Mouse (Mus musculus) neural tube, embryonic 12.5 days (tissue): ENCODE measurements around the gene Krtap2-4. TPM values are rescaled to one million over a fixed set of nuclear protein-coding genes. Genes with fewer than 3 reads are reported as not detected.
"Not testable (repeated sequence)": the region's sequence is repeated elsewhere in the genome, so short reads cannot be mapped to it uniquely, and the experiment has no call there.

Source experiments
- ATAC-seq: fragments of 200-750 bp; cut with Nextera tagmentation; 2 replicates; pipeline ENCODE4 v1.8.0; 2017; ENCODE audit warnings: low read depth, mild to moderate bottlenecking, moderate TSS enrichment, moderate library complexity; ENCODE audit not compliant: low FRiP score
- H3K27ac ChIP-seq: fragments of 300-500 bp; sonication (generic); 2 replicates; pipeline ENCODE4 v1.5.1; 2016
- H3K27me3 ChIP-seq: fragments of 300-500 bp; sonication (generic); replicated peaks from 2 replicates; pipeline ENCODE4 v1.6.1; 2016; ENCODE audit warnings: mild to moderate bottlenecking
- H3K36me3 ChIP-seq: fragments of 300-500 bp; sonication (generic); 2 replicates; pipeline ENCODE4 v1.6.1; 2016; ENCODE audit warnings: mild to moderate bottlenecking
- H3K4me1 ChIP-seq: fragments of 300-500 bp; sonication (generic); 2 replicates; pipeline ENCODE4 v1.6.1; 2016
- H3K4me2 ChIP-seq: fragments of 300-500 bp; sonication (generic); replicated peaks from 2 replicates; pipeline ENCODE4 v1.6.1; 2016; ENCODE audit warnings: mild to moderate bottlenecking
- H3K4me3 ChIP-seq: fragments of 300-500 bp; sonication (generic); 2 replicates; pipeline ENCODE4 v1.5.1; 2016
- H3K9ac ChIP-seq: fragments of 300-500 bp; sonication (generic); 2 replicates; pipeline ENCODE4 v1.6.1; 2016; ENCODE audit warnings: mild to moderate bottlenecking
- H3K9me3 ChIP-seq: fragments of 300-500 bp; sonication (generic); 2 replicates; pipeline ENCODE4 v1.6.1; 2016; ENCODE audit warnings: mild to moderate bottlenecking
- WGBS: fragments of 180-500 bp; shearing (Covaris S2); methylation state at CpG from one replicate; pipeline ENCODE4 v1.1.7; 2016; 5-methylcytosine and 5-hydroxymethylcytosine counted together
- polyA plus RNA-seq: library from polyadenylated mRNA; unstranded; fragments of >200 nt; fragmentation: Nextera tagmentation; extraction: Ambion mirVana; gene quantifications from 2 replicates; pipeline ENCODE4 v1.2.1, GENCODE M21; 2016

Krtap2-4 gene
- polyA plus RNA-seq, 1 experiment from 2014 or later: not detected

GRCm38 (mm10) chr11:99633293-99633692, 18.6 kb upstream of the Krtap2-4 start:
- Histone ChIP-seq H3K27me3 (no peaks in the 10 kb centered on the region), H3K4me3 (no peak overlapping the region), H3K9me3 (no peaks in the 10 kb centered on the region), H3K4me2 (no peak overlapping the region), H3K9ac (no peak overlapping the region), H3K36me3 (no peaks in the 10 kb centered on the region), H3K27ac (no peak overlapping the region), H3K4me1 (no peaks in the 10 kb centered on the region)
- WGBS: 81% methylated on average over 2 of the region's 2 CpGs
- no peak for ATAC-seq

GRCm38 (mm10) chr11:99630890-99631289, 16.2 kb upstream of the Krtap2-4 start:
- Histone ChIP-seq H3K27me3 (no peaks in the 10 kb centered on the region), H3K9me3 (no peaks in the 10 kb centered on the region), H3K9ac (no peak overlapping the region), H3K4me1 (no peaks in the 10 kb centered on the region), H3K36me3 (no peaks in the 10 kb centered on the region), H3K4me2 (no peak overlapping the region), H3K27ac (no peak overlapping the region), H3K4me3 (no peak overlapping the region)
- WGBS: 86% methylated on average over 3 of the region's 3 CpGs
- no peak for ATAC-seq

GRCm38 (mm10) chr11:99628138-99628537, 13.5 kb upstream of the Krtap2-4 start, which contains the start of gene Krtap4-1:
Krtap4-1 (minus strand) TSS chr11:99628238.
- Histone ChIP-seq H3K27me3 (no peaks in the 10 kb centered on the region), H3K4me3 (no peak within 1 kb of the TSS), H3K4me1 (no peaks in the 10 kb centered on the region), H3K36me3 (no peaks in the 10 kb centered on the region), H3K9me3 (no peaks in the 10 kb centered on the region), H3K27ac (no peak within 1 kb of the TSS), H3K9ac (no peak within 1 kb of the TSS), H3K4me2 (no peak within 1 kb of the TSS)
- no peak for ATAC-seq
- WGBS: 88% methylated on average over 4 of the region's 4 CpGs

GRCm38 (mm10) chr11:99620335-99620734, 5.7 kb upstream of the Krtap2-4 start, which contains the start of gene Gm11562:
Gm11562 (minus strand) TSS chr11:99620435.
- H3K9me3 ChIP-seq: no peaks in the 10 kb centered on the region
- WGBS: 97% methylated on average over 2 of the region's 2 CpGs
- no peak for ATAC-seq

GRCm38 (mm10) chr11:99610089-99610488, 4.6 kb downstream of the Krtap2-4 start, which contains the start of gene Gm11937:
Gm11937 (minus strand) TSS chr11:99610189.
- not testable (repeated sequence) for H3K4me2 ChIP-seq, ATAC-seq, H3K4me1 ChIP-seq, H3K36me3 ChIP-seq, H3K4me3 ChIP-seq, H3K27ac ChIP-seq, H3K27me3 ChIP-seq, H3K9me3 ChIP-seq, H3K9ac ChIP-seq
- WGBS: 73% methylated on average over 1 of the region's 2 CpGs

More at GRCm38 (mm10) chr11:99620335-99620734, 5.7 kb upstream of the Krtap2-4 start, which contains the start of gene Gm11562:
- no peak within 1 kb of the TSS for H3K4me3 ChIP-seq
- no peak within 1 kb of the TSS for H3K27ac ChIP-seq
- H3K9ac ChIP-seq: no peak within 1 kb of the TSS
- H3K27me3 ChIP-seq: no peaks in the 10 kb centered on the region
- no peak within 1 kb of the TSS for H3K4me2 ChIP-seq
- no peaks in the 10 kb centered on the region for H3K36me3 ChIP-seq
- no peaks in the 10 kb centered on the region for H3K4me1 ChIP-seq

- no peaks in the 10 kb centered on the region for H3K36me3 ChIP-seq
- H3K4me2 ChIP-seq: no peak overlapping the region
- H3K4me3 ChIP-seq: no peak overlapping the region
- no peak for ATAC-seq
- no peaks in the 10 kb centered on the region for H3K9me3 ChIP-seq
- no peaks in the 10 kb centered on the region for H3K4me1 ChIP-seq
- H3K27me3 ChIP-seq: no peaks in the 10 kb centered on the region
- WGBS: 69% methylated on average over 1 of the region's 1 CpGs
- no peak overlapping the region for H3K27ac ChIP-seq
- no peak overlapping the region for H3K9ac ChIP-seq
These were observed 5.5 kb downstream of the Krtap2-4 start for GRCm38 (mm10) chr11:99609126-99609525.

GRCm38 (mm10) chr11:99603208-99603607, 11.4 kb downstream of the Krtap2-4 start, which contains the start of gene Gm11938:
Gm11938 (minus strand) TSS chr11:99603308.
- H3K4me1 ChIP-seq, H3K4me3 ChIP-seq, ATAC-seq, H3K27ac ChIP-seq, H3K9ac ChIP-seq, H3K4me2 ChIP-seq, H3K27me3 ChIP-seq, H3K9me3 ChIP-seq, H3K36me3 ChIP-seq: not testable (repeated sequence)
- WGBS: 61% methylated on average over 1 of the region's 1 CpGs

- H3K9ac ChIP-seq, H3K9me3 ChIP-seq, H3K4me1 ChIP-seq, H3K4me3 ChIP-seq, ATAC-seq, H3K27me3 ChIP-seq, H3K4me2 ChIP-seq, H3K27ac ChIP-seq, H3K36me3 ChIP-seq: not testable (repeated sequence)
- WGBS: 77% methylated on average over 6 of the region's 6 CpGs
These were observed 16.9 kb downstream of the Krtap2-4 start, which contains the start of gene Krtap9-3 for GRCm38 (mm10) chr11:99597742-99598141. Krtap9-3 (minus strand) TSS chr11:99598105.

- no peaks in the 10 kb centered on the region for H3K4me1 ChIP-seq
- WGBS: 90% methylated on average over 6 of the region's 6 CpGs
- no peaks in the 10 kb centered on the region for H3K36me3 ChIP-seq
- no peak for ATAC-seq
- H3K9ac ChIP-seq: no peak within 1 kb of the TSS
- H3K9me3 ChIP-seq: no peaks in the 10 kb centered on the region
- H3K4me2 ChIP-seq: no peak within 1 kb of the TSS
- no peak within 1 kb of the TSS for H3K27ac ChIP-seq
- H3K4me3 ChIP-seq: no peak within 1 kb of the TSS
- H3K27me3 ChIP-seq: no peaks in the 10 kb centered on the region
These were observed 23.7 kb downstream of the Krtap2-4 start, which contains the start of gene Krtap1-3 for GRCm38 (mm10) chr11:99590981-99591380. Krtap1-3 (minus strand) TSS chr11:99591339.

GRCm38 (mm10) chr11:99585096-99585495, 29.6 kb downstream of the Krtap2-4 start:
- Histone ChIP-seq H3K36me3 (no peaks in the 10 kb centered on the region), H3K9me3 (no peaks in the 10 kb centered on the region), H3K4me3 (no peak overlapping the region), H3K4me2 (no peak overlapping the region), H3K27me3 (no peaks in the 10 kb centered on the region), H3K9ac (no peak overlapping the region), H3K27ac (no peak overlapping the region), H3K4me1 (no peaks in the 10 kb centered on the region)
- no peak for ATAC-seq
- WGBS: 92% methylated on average over 7 of the region's 7 CpGs

GRCm38 (mm10) chr11:99583245-99583704, 31.4 kb downstream of the Krtap2-4 start, which contains the start of gene Krtap1-4:
Krtap1-4 (minus strand) TSS chr11:99583654.
- 69% methylated on average over 5 of the region's 5 CpGs for WGBS

GRCm38 (mm10) chr11:99581564-99581963, 33.1 kb downstream of the Krtap2-4 start:
- Histone ChIP-seq H3K27me3 (no peaks in the 10 kb centered on the region), H3K9ac (no peak overlapping the region), H3K4me2 (no peak overlapping the region), H3K9me3 (no peaks in the 10 kb centered on the region), H3K4me3 (no peak overlapping the region), H3K4me1 (no peaks in the 10 kb centered on the region), H3K27ac (no peak overlapping the region), H3K36me3 (no peaks in the 10 kb centered on the region)
- no peak for ATAC-seq
- 88% methylated on average over 6 of the region's 6 CpGs for WGBS

More at GRCm38 (mm10) chr11:99583245-99583704, 31.4 kb downstream of the Krtap2-4 start, which contains the start of gene Krtap1-4:
- no peak for ATAC-seq
- H3K4me3 ChIP-seq: no peak within 1 kb of the TSS
- H3K27me3 ChIP-seq: no peaks in the 10 kb centered on the region
- no peaks in the 10 kb centered on the region for H3K4me1 ChIP-seq
- H3K9me3 ChIP-seq: no peaks in the 10 kb centered on the region
- H3K4me2 ChIP-seq: no peak within 1 kb of the TSS
- no peak within 1 kb of the TSS for H3K27ac ChIP-seq
- no peak within 1 kb of the TSS for H3K9ac ChIP-seq
- no peaks in the 10 kb centered on the region for H3K36me3 ChIP-seq

GRCm38 (mm10) chr11:99581051-99581450, 33.6 kb downstream of the Krtap2-4 start:
- H3K4me3 ChIP-seq: no peak overlapping the region
- H3K4me2 ChIP-seq: no peak overlapping the region
- no peaks in the 10 kb centered on the region for H3K4me1 ChIP-seq
- WGBS: 90% methylated on average over 5 of the region's 5 CpGs
- no peak for ATAC-seq
- no peak overlapping the region for H3K9ac ChIP-seq
- H3K36me3 ChIP-seq: no peaks in the 10 kb centered on the region
- H3K9me3 ChIP-seq: no peaks in the 10 kb centered on the region
- H3K27me3 ChIP-seq: no peaks in the 10 kb centered on the region
- no peak overlapping the region for H3K27ac ChIP-seq
